Mouse (Mus musculus) intestine, embryonic 14.5 days (tissue): ENCODE results near the gene St3gal3. TPM values are rescaled to one million over a fixed set of nuclear protein-coding genes. Genes with fewer than 3 reads are reported as not detected.

Source experiments
- ATAC-seq: fragments of 200-750 bp; cut with Nextera tagmentation; replicated peaks from 2 replicates; pipeline ENCODE4 v1.8.0; 2017; ENCODE audit warnings: low read depth, moderate number of reproducible peaks, moderate TSS enrichment, moderate library complexity; ENCODE audit not compliant: low FRiP score, low TSS enrichment
- DNase-seq: peaks from one replicate; pipeline ENCODE4 v3.0.0-alpha.2; 2018; ENCODE audit warnings: low spot score
- H3K27ac ChIP-seq: fragments of 300-500 bp; sonication (generic); 2 replicates; pipeline ENCODE4 v1.5.1; 2014; ENCODE audit warnings: low read depth, mild to moderate bottlenecking, control low read depth
- H3K27me3 ChIP-seq: fragments of 300-500 bp; sonication (generic); replicated peaks from 2 replicates; pipeline ENCODE4 v1.6.1; 2014; ENCODE audit warnings: low read length, control low read depth; ENCODE audit not compliant: control insufficient read depth, insufficient read depth
- H3K36me3 ChIP-seq: fragments of 300-500 bp; sonication (generic); 2 replicates; pipeline ENCODE4 v1.6.1; 2014; ENCODE audit warnings: low read length, control low read depth; ENCODE audit not compliant: control insufficient read depth, insufficient read depth
- H3K4me1 ChIP-seq: fragments of 300-500 bp; sonication (generic); replicated peaks from 2 replicates; pipeline ENCODE4 v1.6.1; 2014; ENCODE audit warnings: low read length, control low read depth, mixed read lengths; ENCODE audit not compliant: control insufficient read depth, insufficient read depth
- H3K4me2 ChIP-seq: fragments of 300-500 bp; sonication (generic); 2 replicates; pipeline ENCODE4 v1.6.1; 2014; ENCODE audit warnings: low read length
- H3K4me3 ChIP-seq: fragments of 300-500 bp; sonication (generic); 2 replicates; pipeline ENCODE4 v1.5.1; 2014; ENCODE audit warnings: low read depth, low read length, control low read depth, mixed read lengths
- H3K9ac ChIP-seq: fragments of 300-500 bp; sonication (generic); 2 replicates; pipeline ENCODE4 v1.6.1; 2014; ENCODE audit warnings: mild to moderate bottlenecking, low read length
- H3K9me3 ChIP-seq: fragments of 300-500 bp; sonication (generic); 2 replicates; pipeline ENCODE4 v1.6.1; 2016; ENCODE audit warnings: low read length, control low read depth; ENCODE audit not compliant: control insufficient read depth
- WGBS: fragments of 180-500 bp; shearing (Covaris S2); extraction: QIAGEN DNeasy Blood & Tissue Kit; methylation state at CpG from one replicate; pipeline ENCODE4 v1.1.7; 2014; 5-methylcytosine and 5-hydroxymethylcytosine counted together
- polyA plus RNA-seq: library from polyadenylated mRNA; unstranded; fragments of >200 nt; fragmentation: Nextera tagmentation; extraction: Ambion mirVana; gene quantifications from 2 replicates; pipeline ENCODE4 v1.2.1, GENCODE M21; 2014

The St3gal3 gene
- polyA plus RNA-seq: 4.5 and 4.7 TPM in 2 replicates

DNA sequence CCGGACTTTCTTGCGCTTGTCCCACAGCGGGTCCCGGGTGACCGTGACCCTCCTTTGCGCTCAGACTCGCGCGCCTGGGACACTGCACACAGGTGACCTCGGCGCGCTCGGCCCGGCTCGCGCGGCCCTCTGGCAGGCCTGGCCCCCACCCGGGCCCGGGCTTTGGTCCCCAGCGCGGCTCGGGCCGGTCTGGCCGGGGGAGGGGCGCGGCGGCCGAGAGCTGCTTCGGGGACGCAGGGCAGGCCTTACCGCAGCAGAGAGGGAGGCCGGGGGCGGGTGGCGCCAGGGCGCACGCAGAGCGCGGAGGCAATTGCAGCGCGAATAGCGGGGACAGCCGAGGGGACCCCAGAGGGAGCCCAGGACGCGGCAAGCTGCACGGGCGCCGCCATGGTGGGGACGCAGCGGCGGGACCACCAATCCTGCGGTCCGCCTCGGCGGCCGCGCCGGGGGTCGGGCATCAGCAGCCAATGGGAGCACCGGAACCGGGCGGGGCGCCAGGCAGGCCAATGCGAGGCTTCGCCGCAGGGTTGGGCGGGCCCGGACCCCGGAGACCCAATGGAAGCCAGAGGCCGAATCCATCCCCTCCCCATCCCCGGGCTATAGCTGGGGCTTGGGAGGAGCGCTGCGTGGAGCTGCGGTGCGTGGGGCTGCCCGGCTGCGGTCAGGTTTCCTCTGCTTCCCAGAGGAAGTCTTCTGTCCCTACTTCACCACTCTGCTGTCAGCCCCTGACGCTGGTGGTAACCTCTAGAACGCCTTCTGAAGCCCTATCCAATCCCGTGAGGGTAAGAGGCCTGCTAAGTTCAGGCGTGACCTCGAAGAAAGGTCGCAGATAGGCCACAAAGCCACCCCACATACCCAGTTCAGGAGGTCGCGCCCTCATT, at the start of gene St3gal3:
St3gal3 (minus strand) TSS at position 430 of the 881 bp plus-strand sequence.
- H3K4me2 ChIP-seq: peak within 1 kb of the TSS; percentile 81
- H3K36me3 ChIP-seq: peaks cover 33% of the 10 kb centered on the region
- peak within 1 kb of the TSS; percentile 79 for H3K9ac ChIP-seq
- WGBS: under 1% methylated on average over 62 of the region's 84 CpGs
- ATAC-seq: peak; percentile 99
- H3K27ac ChIP-seq: peak within 1 kb of the TSS; percentile 62
- peak; percentile 94 for DNase-seq
- H3K27me3 ChIP-seq: no peaks in the 10 kb centered on the region
- H3K4me1 ChIP-seq: peaks cover 12% of the 10 kb centered on the region
- no peaks in the 10 kb centered on the region for H3K9me3 ChIP-seq
- H3K4me3 ChIP-seq: peak within 1 kb of the TSS; percentile 79

DNA sequence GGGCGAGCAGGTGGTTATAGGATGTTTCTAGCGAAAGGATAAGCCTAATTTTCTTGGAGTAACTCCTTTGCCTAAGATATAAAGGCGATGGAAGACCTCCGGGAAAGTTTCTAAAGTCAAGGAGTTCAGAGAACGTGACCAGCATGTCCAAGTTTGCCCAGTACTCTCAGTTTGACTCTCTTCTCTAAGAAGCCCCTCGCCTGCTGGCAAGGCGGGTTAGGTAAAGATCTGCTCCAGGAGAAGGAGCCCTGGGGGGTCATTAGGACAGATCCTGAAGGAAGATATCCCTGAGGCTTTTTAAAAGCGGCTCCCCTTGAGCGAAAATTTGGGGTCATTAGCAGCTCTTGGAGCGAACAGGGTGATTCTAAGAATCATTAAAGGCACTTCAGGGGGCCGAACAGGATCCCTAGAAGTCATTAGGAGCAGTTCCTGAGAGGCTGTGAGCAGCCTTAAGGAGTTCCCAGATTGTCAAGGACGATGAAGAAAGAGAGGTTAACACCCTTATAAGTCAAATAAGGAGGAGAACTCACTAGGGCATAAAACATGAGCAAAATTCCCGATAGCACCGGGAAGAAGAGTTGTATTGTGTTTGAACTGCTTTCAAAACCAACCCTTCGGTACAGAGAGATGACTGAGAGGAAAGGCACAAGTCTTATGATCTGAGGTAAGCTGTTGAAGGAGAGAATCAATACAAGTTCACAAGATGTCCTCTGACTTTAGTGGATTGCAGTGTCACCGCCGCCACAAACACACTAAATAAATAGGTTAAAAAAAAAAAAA, 45.8 kb upstream of the St3gal3 start:
- ATAC-seq: no peak
- H3K36me3 ChIP-seq: peaks cover 20% of the 10 kb centered on the region
- H3K4me2 ChIP-seq: peak overlapping the region; percentile 82
- WGBS: 11% methylated on average over 17 of the region's 17 CpGs
- H3K9ac ChIP-seq: peak overlapping the region; percentile 62
- no peaks in the 10 kb centered on the region for H3K27me3 ChIP-seq
- H3K9me3 ChIP-seq: no peaks in the 10 kb centered on the region
- H3K4me3 ChIP-seq: peak overlapping the region; percentile 93
- peak; percentile 55 for DNase-seq
- H3K27ac ChIP-seq: peak overlapping the region; percentile 85
- H3K4me1 ChIP-seq: peaks cover 11% of the 10 kb centered on the region

DNA sequence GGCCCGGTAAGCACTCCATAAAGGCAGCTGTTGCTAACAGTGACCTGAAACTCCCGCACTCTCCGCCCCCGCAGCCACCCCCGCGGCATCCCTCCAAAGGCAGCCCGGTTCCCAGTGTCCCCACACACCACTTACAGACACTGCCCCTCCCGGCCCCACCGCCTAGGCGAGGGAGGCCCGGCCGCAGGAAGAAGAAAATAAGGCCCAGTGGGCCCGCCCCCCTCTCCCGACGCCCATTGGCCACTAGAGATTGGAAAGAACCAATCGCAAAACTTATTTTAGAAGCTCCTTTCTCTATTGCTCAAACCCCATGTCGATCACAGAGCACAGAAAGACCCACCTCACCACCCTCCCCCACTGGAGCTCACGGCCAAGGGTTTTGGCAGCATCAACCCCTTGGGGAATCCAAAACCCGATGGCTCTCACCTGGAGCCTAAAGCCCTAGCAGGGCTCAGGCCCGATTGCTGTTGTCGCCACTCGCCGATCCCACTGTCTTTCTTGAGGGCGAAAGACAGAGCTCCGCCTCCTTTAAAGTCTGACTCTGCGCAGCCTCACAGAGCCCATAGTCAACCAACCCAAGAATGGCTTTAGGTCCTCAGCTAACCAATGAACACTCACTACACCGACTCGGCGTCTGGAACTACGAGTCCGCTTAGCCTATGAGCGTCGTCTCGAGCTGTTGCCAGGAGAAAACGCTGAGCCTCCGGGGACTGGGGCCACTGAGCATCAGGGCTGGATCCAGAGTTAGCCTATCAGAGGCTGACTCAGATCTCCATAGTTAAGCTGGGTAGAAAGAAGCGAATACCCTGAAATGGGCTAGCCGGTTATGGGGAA, 45.0 kb upstream of the St3gal3 start, which contains the start of gene Kdm4a:
Kdm4a (minus strand) TSS at position 577 of the 834 bp plus-strand sequence.
- peak within 1 kb of the TSS; percentile 93 for H3K27ac ChIP-seq
- no peaks in the 10 kb centered on the region for H3K27me3 ChIP-seq
- peaks cover 28% of the 10 kb centered on the region for H3K36me3 ChIP-seq
- peak; percentile 100 for ATAC-seq
- peak within 1 kb of the TSS; percentile 82 for H3K4me2 ChIP-seq
- peak within 1 kb of the TSS; percentile 72 for H3K9ac ChIP-seq
- H3K4me1 ChIP-seq: peaks cover 11% of the 10 kb centered on the region
- WGBS: under 1% methylated on average over 38 of the region's 38 CpGs
- peak within 1 kb of the TSS; percentile 93 for H3K4me3 ChIP-seq
- DNase-seq: peak; percentile 97
- no peaks in the 10 kb centered on the region for H3K9me3 ChIP-seq

DNA sequence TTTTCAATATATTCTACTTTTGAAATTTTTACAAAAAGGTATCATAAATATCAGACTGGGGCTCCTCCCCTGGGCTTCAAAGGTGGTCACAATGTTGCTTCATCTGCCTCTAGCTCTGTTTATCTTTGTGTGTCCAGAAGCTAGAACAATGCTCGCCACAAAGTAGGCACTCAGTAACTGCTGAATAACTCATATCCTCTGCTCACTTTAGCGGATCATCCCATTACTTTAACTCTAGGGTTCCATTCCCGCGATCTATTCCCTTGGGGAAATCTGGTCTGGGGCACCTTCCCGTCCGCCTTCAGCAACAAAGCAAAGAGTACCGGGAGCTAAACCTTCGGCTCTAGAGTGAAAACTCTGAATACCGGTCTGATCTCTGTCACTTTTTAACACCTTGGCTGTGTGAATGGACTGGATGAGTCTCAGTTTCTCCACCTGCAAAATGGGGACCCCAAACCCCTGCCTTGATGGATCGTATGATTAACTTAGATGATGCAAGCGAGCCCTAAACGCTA, 44.3 kb upstream of the St3gal3 start:
- no peak for DNase-seq
- Histone ChIP-seq H3K36me3 (peaks cover 35% of the 10 kb centered on the region), H3K27me3 (no peaks in the 10 kb centered on the region), H3K9me3 (no peaks in the 10 kb centered on the region), H3K27ac (peak overlapping the region; percentile 93), H3K9ac (peak overlapping the region; percentile 72), H3K4me3 (peak overlapping the region; percentile 93), H3K4me1 (peaks cover 11% of the 10 kb centered on the region), H3K4me2 (peak overlapping the region; percentile 69)
- ATAC-seq: no peak
- WGBS: under 1% methylated on average over 12 of the region's 12 CpGs

DNA sequence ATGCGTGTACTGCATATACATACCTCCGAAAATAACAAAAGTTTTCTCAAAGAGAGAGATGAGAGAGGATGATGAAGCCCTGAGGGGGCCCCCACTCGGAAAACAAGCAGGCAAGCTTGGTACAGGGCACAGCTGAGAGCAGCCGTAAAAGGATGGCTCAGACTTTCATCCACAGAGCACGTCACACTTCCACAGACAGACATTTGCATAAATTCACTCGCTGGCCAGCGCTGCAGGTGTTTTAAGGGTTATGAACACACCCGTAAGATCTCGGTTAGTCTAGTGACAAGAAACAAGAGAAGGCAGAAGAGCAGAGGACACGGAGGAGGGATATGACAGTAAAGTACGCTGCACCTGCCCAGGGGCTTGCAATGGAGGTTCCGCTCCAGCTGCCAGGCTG, 37.7 kb upstream of the St3gal3 start:
- no peak overlapping the region for H3K9ac ChIP-seq
- ATAC-seq: no peak
- WGBS: 96% methylated on average over 12 of the region's 12 CpGs
- no peak overlapping the region for H3K27ac ChIP-seq
- peaks cover 98% of the 10 kb centered on the region for H3K36me3 ChIP-seq
- no peaks in the 10 kb centered on the region for H3K27me3 ChIP-seq
- H3K4me2 ChIP-seq: no peak overlapping the region
- DNase-seq: no peak
- no peaks in the 10 kb centered on the region for H3K4me1 ChIP-seq
- H3K4me3 ChIP-seq: no peak overlapping the region
- no peaks in the 10 kb centered on the region for H3K9me3 ChIP-seq

DNA sequence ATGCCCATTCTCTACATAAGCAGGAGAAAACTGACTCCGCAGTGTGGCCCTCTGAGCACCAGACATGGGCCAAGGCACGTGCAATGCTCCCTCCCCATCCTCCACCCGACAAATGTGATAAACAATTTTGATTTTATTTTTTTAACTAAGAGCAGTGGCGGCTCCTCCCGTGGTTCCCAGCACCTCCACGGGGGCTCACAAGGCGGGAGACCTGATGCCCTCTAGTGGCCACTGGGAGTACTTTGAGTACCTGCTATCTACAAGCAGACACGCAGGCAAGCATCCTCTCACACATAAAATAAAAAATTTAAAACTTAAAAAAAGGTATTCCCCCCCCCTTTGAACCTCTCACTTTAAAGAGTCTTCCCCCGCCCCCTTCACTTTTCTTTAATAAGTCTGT, 36.3 kb upstream of the St3gal3 start:
- H3K27ac ChIP-seq: no peak overlapping the region

DNA sequence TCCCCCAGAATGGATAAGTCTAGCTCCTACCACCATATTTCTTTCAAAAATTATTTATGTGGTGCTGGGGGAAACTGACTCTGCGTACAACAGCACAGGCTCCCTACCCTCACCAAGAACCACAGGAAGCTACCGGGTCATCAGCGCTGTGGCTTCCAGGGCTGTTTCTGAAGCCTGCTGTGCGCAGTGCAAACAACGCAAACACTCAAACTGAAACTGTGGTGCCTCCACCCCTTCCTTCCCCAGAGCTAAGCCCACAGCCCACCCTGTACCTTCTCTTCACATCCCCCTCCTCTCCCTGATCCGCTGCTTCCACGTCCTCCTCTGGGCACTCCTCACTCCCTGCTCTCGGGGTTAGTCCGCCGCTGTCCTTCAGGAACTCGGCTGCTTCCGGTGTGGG, 27.4 kb upstream of the St3gal3 start:
- no peaks in the 10 kb centered on the region for H3K9me3 ChIP-seq
- 94% methylated on average over 12 of the region's 12 CpGs for WGBS
- H3K27me3 ChIP-seq: no peaks in the 10 kb centered on the region
- no peak overlapping the region for H3K4me3 ChIP-seq
- peaks cover 94% of the 10 kb centered on the region for H3K36me3 ChIP-seq
- no peaks in the 10 kb centered on the region for H3K4me1 ChIP-seq
- DNase-seq (no peak), ATAC-seq (no peak)
- H3K4me2 ChIP-seq: no peak overlapping the region
- no peak overlapping the region for H3K9ac ChIP-seq
- H3K27ac ChIP-seq: no peak overlapping the region

More for the DNA sequence above, 36.3 kb upstream of the St3gal3 start:
- DNase-seq (no peak), ATAC-seq (no peak)
- no peak overlapping the region for H3K4me3 ChIP-seq
- H3K4me1 ChIP-seq: no peaks in the 10 kb centered on the region
- H3K9ac ChIP-seq: no peak overlapping the region
- H3K9me3 ChIP-seq: no peaks in the 10 kb centered on the region
- WGBS: 86% methylated on average over 9 of the region's 9 CpGs
- peaks cover 98% of the 10 kb centered on the region for H3K36me3 ChIP-seq
- no peaks in the 10 kb centered on the region for H3K27me3 ChIP-seq
- no peak overlapping the region for H3K4me2 ChIP-seq

DNA sequence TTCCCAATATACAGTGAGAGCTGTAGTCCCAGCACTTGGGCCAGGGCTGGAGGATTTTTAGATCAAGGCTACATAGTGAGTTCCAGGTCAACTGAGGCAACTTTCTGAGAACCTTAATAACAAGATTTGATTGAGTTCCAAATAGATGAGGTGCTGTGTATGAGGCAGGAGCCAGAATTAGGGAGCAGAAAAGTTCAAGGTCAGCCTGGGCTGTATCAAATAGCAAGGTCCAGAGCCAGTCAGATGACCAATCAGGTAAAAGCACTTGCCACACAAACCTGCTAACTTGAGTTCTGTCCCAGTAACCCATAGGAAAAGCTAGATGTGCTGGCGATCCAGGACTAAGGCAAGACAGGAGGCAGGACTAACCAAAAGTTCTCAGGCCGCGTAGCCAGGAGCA, 23.0 kb upstream of the St3gal3 start:
- no peak overlapping the region for H3K9ac ChIP-seq
- peaks cover 99% of the 10 kb centered on the region for H3K36me3 ChIP-seq
- WGBS: 93% methylated on average over 3 of the region's 3 CpGs
- no peak overlapping the region for H3K4me3 ChIP-seq
- no peak for ATAC-seq
- no peak for DNase-seq
- no peak overlapping the region for H3K4me2 ChIP-seq
- H3K27ac ChIP-seq: no peak overlapping the region
- no peaks in the 10 kb centered on the region for H3K9me3 ChIP-seq
- H3K4me1 ChIP-seq: no peaks in the 10 kb centered on the region
- no peaks in the 10 kb centered on the region for H3K27me3 ChIP-seq
